Mouse (Mus musculus): Measurements from ENCODE around the gene Pigs. TPM values are rescaled to one million over a fixed set of nuclear protein-coding genes. Genes with fewer than 3 reads are reported as not detected.

Pigs gene
- total RNA-seq, 2 experiments from 2014 or later = 23.5 to 23.9 TPM

Other genes with a start within 250 kb of the Pigs start
- gene Eral1, start 248.0 kb upstream of the Pigs start, total RNA-seq (2021) = 10 to 100 TPM; 22.2 to 25.6 TPM
- gene Fam222b, start 233.8 kb upstream of the Pigs start, total RNA-seq (2021) = 10 to 100 TPM; 14.4 to 14.6 TPM
- gene Traf4, start 162.8 kb upstream of the Pigs start, total RNA-seq (2021) = 10 to 100 TPM; 10.3 to 11.2 TPM
- gene Nek8, start 151.7 kb upstream of the Pigs start, total RNA-seq (2021) = 1 to 10 TPM; 4.8 to 6.2 TPM
- gene Tlcd1, start 151.7 kb upstream of the Pigs start, total RNA-seq (2021) = 1 to 10 TPM; 6.5 to 7.6 TPM
- 100 to 1,000 TPM; 776 to 812 TPM for gene Rpl23a, start 144.8 kb upstream of the Pigs start, total RNA-seq (2021)
- 10 to 100 TPM; 14.2 to 17.8 TPM for gene Rab34, start 140.0 kb upstream of the Pigs start, total RNA-seq (2021)
- gene Proca1, start 135.0 kb upstream of the Pigs start, total RNA-seq (2021) = 1 to 10 TPM in 1 of 2 experiments, under 1 TPM in 1; 0.76 to 2.6 TPM
- gene Sdf2, start 82.7 kb upstream of the Pigs start, total RNA-seq (2021) = 10 to 100 TPM; 49.8 to 51.3 TPM
- 10 to 100 TPM; 29.6 to 31.7 TPM for gene Supt6, start 82.4 kb upstream of the Pigs start, total RNA-seq (2021)
- 100 to 1,000 TPM; 184 to 186 TPM for gene 2610507B11Rik, start 66.7 kb upstream of the Pigs start, total RNA-seq (2021)
- 1 to 10 TPM in 1 of 2 experiments, under 1 TPM in 1; 0.90 to 1.9 TPM for gene BC030499, start 37.6 kb upstream of the Pigs start, total RNA-seq (2021)
- gene Spag5, start 26.9 kb upstream of the Pigs start, total RNA-seq (2021) = 1 to 10 TPM; 2.2 to 4.2 TPM
- 1 to 10 TPM in 1 of 2 experiments, under 1 TPM in 1; 0.54 to 1.0 TPM for gene Aldoc, start 5.4 kb upstream of the Pigs start, total RNA-seq (2021)
- gene Unc119, start 15.1 kb downstream of the Pigs start, total RNA-seq (2021) = 1 to 10 TPM; 5.9 to 6.3 TPM
- gene Foxn1, start 58.1 kb downstream of the Pigs start, total RNA-seq (2021) = under 1 TPM in 1 of 2 experiments, not detected in 1; 0.24 TPM
- not detected for gene Slc13a2, start 93.8 kb downstream of the Pigs start, total RNA-seq (2021)
- 1 to 10 TPM; 2.3 to 3.1 TPM for gene Slc46a1, start 137.3 kb downstream of the Pigs start, total RNA-seq (2021)
- under 1 TPM; 0.37 to 0.79 TPM for gene Sarm1, start 169.3 kb downstream of the Pigs start, total RNA-seq (2021)
- gene Vtn, start 170.7 kb downstream of the Pigs start, total RNA-seq (2021) = 10 to 100 TPM; 32.0 to 36.5 TPM
- not detected for gene Sebox, start 175.0 kb downstream of the Pigs start, total RNA-seq (2021)
- 10 to 100 TPM; 11.7 to 12.1 TPM for gene Tmem199, start 183.8 kb downstream of the Pigs start, total RNA-seq (2021)
- 100 to 1,000 TPM; 153 to 155 TPM for gene Poldip2, start 183.8 kb downstream of the Pigs start, total RNA-seq (2021)
- 10 to 100 TPM; 47.7 to 50.7 TPM for gene Tnfaip1, start 207.9 kb downstream of the Pigs start, total RNA-seq (2021)
- 10 to 100 TPM; 48.4 to 50.0 TPM for gene Ift20, start 207.9 kb downstream of the Pigs start, total RNA-seq (2021)
- gene Tmem97, start 222.4 kb downstream of the Pigs start, total RNA-seq (2021) = 10 to 100 TPM in 1 of 2 experiments, 1 to 10 TPM in 1; 8.8 to 10.3 TPM